Mouse (Mus musculus): ENCODE measurements around the gene Klhl21. TPM values are rescaled to one million over a fixed set of nuclear protein-coding genes. Genes with fewer than 3 reads are reported as not detected.

Gene Klhl21
- polyA plus RNA-seq, 1 experiment from 2014 or later = 10.9 TPM

Other genes with a start within 250 kb of the Klhl21 start
- gene Camta1, start 146.9 kb upstream of the Klhl21 start, polyA plus RNA-seq (2015; fragmentation: Nextera tagmentation; extraction: Ambion mirVana) = 59.4 and 89.4 TPM in 2 replicates
- 56.4 and 57.1 TPM in 2 replicates for gene Dnajc11, start 75.1 kb upstream of the Klhl21 start, polyA plus RNA-seq (2015; fragmentation: Nextera tagmentation; extraction: Ambion mirVana)
- gene Thap3, start 19.8 kb upstream of the Klhl21 start, polyA plus RNA-seq (2015; fragmentation: Nextera tagmentation; extraction: Ambion mirVana) = 37.5 and 43.9 TPM in 2 replicates
- 25.1 and 26.8 TPM in 2 replicates for gene Phf13, start 12.5 kb upstream of the Klhl21 start, polyA plus RNA-seq (2015; fragmentation: Nextera tagmentation; extraction: Ambion mirVana)
- gene Zbtb48, start 18.9 kb downstream of the Klhl21 start, polyA plus RNA-seq (2015; fragmentation: Nextera tagmentation; extraction: Ambion mirVana) = 17.5 and 20.6 TPM in 2 replicates
- 0.59 and 0.74 TPM in 2 replicates for gene Tas1r1, start 29.8 kb downstream of the Klhl21 start, polyA plus RNA-seq (2015; fragmentation: Nextera tagmentation; extraction: Ambion mirVana)
- gene Nol9, start 30.5 kb downstream of the Klhl21 start, polyA plus RNA-seq (2015; fragmentation: Nextera tagmentation; extraction: Ambion mirVana) = 21.4 and 22.7 TPM in 2 replicates
- 23.3 and 24.1 TPM in 2 replicates for gene Plekhg5, start 63.7 kb downstream of the Klhl21 start, polyA plus RNA-seq (2015; fragmentation: Nextera tagmentation; extraction: Ambion mirVana)
- 1.6 and 2.4 TPM in 2 replicates for gene Tnfrsf25, start 107.1 kb downstream of the Klhl21 start, polyA plus RNA-seq (2015; fragmentation: Nextera tagmentation; extraction: Ambion mirVana)
- 6.6 and 10.1 TPM in 2 replicates for gene Espn, start 143.6 kb downstream of the Klhl21 start, polyA plus RNA-seq (2015; fragmentation: Nextera tagmentation; extraction: Ambion mirVana)
- gene Hes2, start 150.1 kb downstream of the Klhl21 start, polyA plus RNA-seq (2015; fragmentation: Nextera tagmentation; extraction: Ambion mirVana) = 0.54 and 0.87 TPM in 2 replicates
- 66.5 and 69.0 TPM in 2 replicates for gene Acot7, start 169.3 kb downstream of the Klhl21 start, polyA plus RNA-seq (2015; fragmentation: Nextera tagmentation; extraction: Ambion mirVana)

All from lung, embryonic 16.5 days (tissue).